Mouse (Mus musculus) MEL (cell line): Measurements from ENCODE around the gene Bach1.

Source experiments
- CTCF ChIP-seq, 3 experiments: IDR thresholded peaks in 2 of 3; conservative IDR thresholded peaks in 1 of 3; 2 replicates each; pipeline ENCODE4 v1.5.1; 2011 to 2012; ENCODE audit warnings: low read length in 3 of 3, low read depth in 2 of 3, mild to moderate bottlenecking in 2 of 3, improper control_type of control experiment in 1 of 3, inconsistent platforms in 1 of 3, mixed read lengths in 1 of 3, moderate library complexity in 1 of 3; ENCODE audit not compliant: control insufficient read depth in 1 of 3, insufficient read depth in 1 of 3, poor library complexity in 1 of 3, severe bottlenecking in 1 of 3
- GABPA ChIP-seq: IDR thresholded peaks from 2 replicates; pipeline ENCODE4 v1.6.1; 2012; ENCODE audit warnings: low read depth, mild to moderate bottlenecking, inconsistent platforms, low read length, improper control_type of control experiment, moderate library complexity
- KAT2A ChIP-seq: conservative IDR thresholded peaks from 2 replicates; pipeline ENCODE4 v1.6.1; 2012; ENCODE audit warnings: low read depth, low read length, improper control_type of control experiment, inconsistent platforms
- POLR2A ChIP-seq, 2 experiments: IDR thresholded peaks; 2 replicates each; pipeline ENCODE4 v1.6.1; 2011 to 2012; ENCODE audit warnings: low read length in 2 of 2, mild to moderate bottlenecking in 2 of 2, control low read depth in 1 of 2, improper control_type of control experiment in 1 of 2, low read depth in 1 of 2, moderate library complexity in 1 of 2; ENCODE audit not compliant: control insufficient read depth in 1 of 2, insufficient read depth in 1 of 2, poor library complexity in 1 of 2
- TCF12 ChIP-seq: IDR thresholded peaks from 2 replicates; pipeline ENCODE4 v1.6.1; 2014; ENCODE audit warnings: low read depth, mild to moderate bottlenecking, inconsistent platforms, low read length, improper control_type of control experiment, moderate library complexity
- USF2 ChIP-seq, 2 experiments: IDR thresholded peaks; 2 replicates each; pipeline ENCODE4 v1.6.1; 2011 to 2012; ENCODE audit warnings: improper control_type of control experiment in 2 of 2, low read length in 2 of 2, borderline replicate concordance in 1 of 2, inconsistent platforms in 1 of 2, low read depth in 1 of 2, mild to moderate bottlenecking in 1 of 2; ENCODE audit not compliant: insufficient read depth in 1 of 2

- no peak for TF ChIP-seq GABPA
- no peak for TF ChIP-seq CTCF (IDR thresholded peaks at IDR 0.05 in 2 of 3, conservative IDR thresholded peaks at IDR 0.05 in 1 of 3; ENCODE audit: control insufficient read depth in 1 of 3, insufficient read depth in 1 of 3, low read depth in 2 of 3, low read length in 3 of 3, poor library complexity in 1 of 3, severe bottlenecking in 1 of 3)
- no peak for TF ChIP-seq TCF12
- TF ChIP-seq POLR2A (IDR thresholded peaks at IDR 0.05; ENCODE audit: control insufficient read depth in 1 of 2, insufficient read depth in 1 of 2, low read depth in 1 of 2, low read length in 2 of 2, poor library complexity in 1 of 2), result no peak
- TF ChIP-seq KAT2A, result no peak
- TF ChIP-seq USF2 (IDR thresholded peaks at IDR 0.05; ENCODE audit: borderline replicate concordance in 1 of 2, insufficient read depth in 1 of 2, low read depth in 1 of 2, low read length in 2 of 2), result no peak
Measured at GRCm38 (mm10) chr16:87723479-87723878, 24.7 kb downstream of the Bach1 start.
